In genomic region chrX:13845858-13846652, GRCm38 (mm10) we compare ENCODE assay signal across 8 mouse cellular contexts. TPM values are rescaled to one million over a fixed set of nuclear protein-coding genes. Genes with fewer than 3 reads are reported as not detected.
DNase-seq lines count a peak whose midpoint lies in the region; ATAC-seq lines count a peak whose summit lies in the region.

No protein-coding gene starts in this region.

- WGBS in embryonic facial prominence, embryonic 10.5 days = 28% methylated on average over 100 of the region's 100 CpGs
- whole genome bisulfite sequencing in heart, embryonic 10.5 days = 30% methylated on average over 81 of the region's 100 CpGs
- 15% methylated on average over 51 of the region's 100 CpGs for WGBS in liver, embryonic 12.5 days (ENCODE audit: insufficient replicate concordance)

- ATAC-seq in liver, embryonic 12.5 days = peak; percentile 80

- H3K9me3 ChIP-seq in embryonic facial prominence, embryonic 10.5 days = peaks cover 7% of the 10 kb centered on the region; the same call in 1 of the 2 replicates
- no peaks in the 10 kb centered on the region for H3K9me3 ChIP-seq in heart, embryonic 10.5 days
- no peaks in the 10 kb centered on the region for H3K9me3 ChIP-seq in liver, embryonic 12.5 days (replicated peaks)

- peak overlapping the region; percentile 68 for H3K9ac ChIP-seq in liver, embryonic 12.5 days

- no peaks in the 10 kb centered on the region for H3K36me3 ChIP-seq in embryonic facial prominence, embryonic 10.5 days (replicated peaks)
- no peaks in the 10 kb centered on the region for H3K36me3 ChIP-seq in heart, embryonic 10.5 days
- no peaks in the 10 kb centered on the region for H3K36me3 ChIP-seq in liver, embryonic 12.5 days

- H3K4me2 ChIP-seq in liver, embryonic 12.5 days = peak overlapping the region; percentile 84

- H3K27ac ChIP-seq in embryonic facial prominence, embryonic 10.5 days (replicated peaks) = peak overlapping the region; percentile 89
- H3K27ac ChIP-seq in heart, embryonic 10.5 days = peak overlapping the region; percentile 90
- peak overlapping the region; percentile 62; the same call in 1 of the 2 replicates for H3K27ac ChIP-seq in liver, embryonic 12.5 days

- no peaks in the 10 kb centered on the region for H3K27me3 ChIP-seq in embryonic facial prominence, embryonic 10.5 days (replicated peaks; ENCODE audit: low read depth, poor library complexity, severe bottlenecking)
- H3K27me3 ChIP-seq in heart, embryonic 10.5 days (ENCODE audit: insufficient read depth, poor library complexity, severe bottlenecking) = no peaks in the 10 kb centered on the region
- H3K27me3 ChIP-seq in liver, embryonic 12.5 days (replicated peaks) = peaks cover 8% of the 10 kb centered on the region; the same call in 1 of the 2 replicates

- H3K4me3 ChIP-seq in embryonic facial prominence, embryonic 10.5 days = peak overlapping the region; percentile 66
- peak overlapping the region; percentile 66 for H3K4me3 ChIP-seq in heart, embryonic 10.5 days
- H3K4me3 ChIP-seq in liver, embryonic 12.5 days = peak overlapping the region; percentile 63

- peak; percentile 28 for DNase-seq in 3T3-L1 (ENCODE audit: low read depth, low spot score)
- peak; percentile 45 to 77 for DNase-seq in adrenal gland, adult (ENCODE audit: inconsistent age in 2 of 2, low spot score in 1 of 2)
- DNase-seq in embryonic facial prominence, embryonic 10.5 days (ENCODE audit: low spot score) = peak; percentile 70
- peak; percentile 73 for DNase-seq in heart, embryonic 10.5 days (ENCODE audit: low spot score)
- peak; percentile 27 for DNase-seq in kidney, adult 9 months
- peak; percentile 60 for DNase-seq in neural tube, embryonic 10.5 days (ENCODE audit: extremely low spot score, low spot score)
- DNase-seq in thymus, adult 18-20 months = peak; percentile 9 to 22

- H3K4me1 ChIP-seq in embryonic facial prominence, embryonic 10.5 days = no peaks in the 10 kb centered on the region
- H3K4me1 ChIP-seq in heart, embryonic 10.5 days = no peaks in the 10 kb centered on the region
- H3K4me1 ChIP-seq in liver, embryonic 12.5 days = peaks cover 9% of the 10 kb centered on the region; the same call in 1 of the 2 replicates

RNA-seq across cellular contexts. Expression of gene Cask, which starts 5.1 kb away (rescaled TPM):
- polyA plus RNA-seq in embryonic facial prominence, embryonic 10.5 days (2016; fragmentation: Nextera tagmentation; extraction: Ambion mirVana) = 12.5 and 13.6 TPM in 2 replicates
- polyA plus RNA-seq in heart, embryonic 10.5 days (2016; fragmentation: Nextera tagmentation; extraction: Ambion mirVana) = 5.9 and 6.4 TPM in 2 replicates
- polyA plus RNA-seq in liver, embryonic 12.5 days (2016; fragmentation: Nextera tagmentation; extraction: Ambion mirVana) = 1.5 and 2.1 TPM in 2 replicates

Comparison
In these comparisons a context has a peak if more than half of its experiments do, and no peak if none do; other contexts are left out.
1. Peak in every context shown above with its lines: DNase-seq, ATAC-seq, H3K4me3 ChIP-seq and H3K27ac ChIP-seq.
2. DNase-seq: peak in every context shown above with its lines; median percentile 73 in heart, embryonic 10.5 days; 70 in embryonic facial prominence, embryonic 10.5 days; 61 in adrenal gland, adult; 60 in neural tube, embryonic 10.5 days; 28 in 3T3-L1; 27 in kidney, adult 9 months; 16 in thymus, adult 18-20 months.